Mouse (Mus musculus): Measurements from ENCODE around the gene 1700017B05Rik. TPM values are rescaled to one million over a fixed set of nuclear protein-coding genes. Genes with fewer than 3 reads are reported as not detected.
"Not testable (repeated sequence)": the region's sequence is repeated elsewhere in the genome, so short reads cannot be mapped to it uniquely, and the experiment has no call there.

1700017B05Rik gene
- total and polyA plus RNA-seq, 3 experiments, result 20.1 to 169 (median 99.3) TPM

GRCm38 (mm10) chr9:57230146-57230783 lies 32.1 kb downstream of the 1700017B05Rik start:
- no peak for TF ChIP-seq TAL1 (conservative IDR thresholded peaks at IDR 0.05; ENCODE audit: low read depth, low read length)
- TF ChIP-seq CTCF (IDR thresholded peaks at IDR 0.05; ENCODE audit: low read depth, low read length), result no peak
- no peak for TF ChIP-seq GATA1 (IDR thresholded peaks at IDR 0.05; ENCODE audit: borderline replicate concordance, low read length)
- no peak for TF ChIP-seq GATA2 (IDR thresholded peaks at IDR 0.05; ENCODE audit: borderline replicate concordance, low read depth, low read length)
- no peak for TF ChIP-seq POLR2AphosphoS5 (IDR thresholded peaks at IDR 0.05; ENCODE audit: insufficient replicate concordance, low read depth, low read length)
- no peaks in the 10 kb centered on the region for H3K9me3 ChIP-seq (replicated peaks)
- no peak overlapping the region for H3K4me3 ChIP-seq (ENCODE audit: low read depth, low read length)
- ATAC-seq (ENCODE audit: extremely low read depth, insufficient number of reproducible peaks, low FRiP score, poor library complexity, severe bottlenecking), result no peak
- no peaks in the 10 kb centered on the region for H3K27me3 ChIP-seq (ENCODE audit: insufficient read depth, low read length)
- no peaks in the 10 kb centered on the region for H3K36me3 ChIP-seq (replicated peaks)
- no peak for DNase-seq (ENCODE audit: low spot score)
- H3K4me1 ChIP-seq (ENCODE audit: insufficient read depth, low read depth, low read length), result peaks cover 60% of the 10 kb centered on the region

GRCm38 (mm10) chr9:57229726-57230125 lies 32.7 kb downstream of the 1700017B05Rik start:
- Histone ChIP-seq H3K4me1 (ENCODE audit: insufficient read depth, low read depth, low read length) (peaks cover 65% of the 10 kb centered on the region), H3K4me3 (ENCODE audit: low read depth, low read length) (no peak overlapping the region), H3K36me3 (replicated peaks) (no peaks in the 10 kb centered on the region), H3K27me3 (ENCODE audit: insufficient read depth, low read length) (no peaks in the 10 kb centered on the region), H3K9me3 (replicated peaks) (no peaks in the 10 kb centered on the region)
- TF ChIP-seq GATA1 (IDR thresholded peaks at IDR 0.05; ENCODE audit: borderline replicate concordance, low read length) (no peak), GATA2 (IDR thresholded peaks at IDR 0.05; ENCODE audit: borderline replicate concordance, low read depth, low read length) (no peak), TAL1 (conservative IDR thresholded peaks at IDR 0.05; ENCODE audit: low read depth, low read length) (no peak), POLR2AphosphoS5 (IDR thresholded peaks at IDR 0.05; ENCODE audit: insufficient replicate concordance, low read depth, low read length) (no peak), CTCF (IDR thresholded peaks at IDR 0.05; ENCODE audit: low read depth, low read length) (no peak)
- no peak for DNase-seq (ENCODE audit: low spot score)
- ATAC-seq (ENCODE audit: extremely low read depth, insufficient number of reproducible peaks, low FRiP score, poor library complexity, severe bottlenecking), result no peak

GRCm38 (mm10) chr9:57228186-57228585 lies 34.2 kb downstream of the 1700017B05Rik start:
- H3K36me3 ChIP-seq (replicated peaks), result no peaks in the 10 kb centered on the region
- H3K4me3 ChIP-seq (ENCODE audit: low read depth, low read length), result no peak overlapping the region
- TF ChIP-seq GATA2 (IDR thresholded peaks at IDR 0.05; ENCODE audit: borderline replicate concordance, low read depth, low read length) (no peak), CTCF (IDR thresholded peaks at IDR 0.05; ENCODE audit: low read depth, low read length) (no peak), GATA1 (IDR thresholded peaks at IDR 0.05; ENCODE audit: borderline replicate concordance, low read length) (no peak), POLR2AphosphoS5 (IDR thresholded peaks at IDR 0.05; ENCODE audit: insufficient replicate concordance, low read depth, low read length) (no peak), TAL1 (conservative IDR thresholded peaks at IDR 0.05; ENCODE audit: low read depth, low read length) (no peak)
- no peaks in the 10 kb centered on the region for H3K9me3 ChIP-seq (replicated peaks)
- ATAC-seq (ENCODE audit: extremely low read depth, insufficient number of reproducible peaks, low FRiP score, poor library complexity, severe bottlenecking) (no peak), DNase-seq (ENCODE audit: low spot score) (no peak)
- H3K4me1 ChIP-seq (ENCODE audit: insufficient read depth, low read depth, low read length), result peaks cover 57% of the 10 kb centered on the region
- no peaks in the 10 kb centered on the region for H3K27me3 ChIP-seq (ENCODE audit: insufficient read depth, low read length)

GRCm38 (mm10) chr9:57227203-57227602 lies 35.2 kb downstream of the 1700017B05Rik start:
- Histone ChIP-seq H3K4me1 (ENCODE audit: insufficient read depth, low read depth, low read length) (peaks cover 48% of the 10 kb centered on the region), H3K9me3 (replicated peaks) (no peaks in the 10 kb centered on the region), H3K36me3 (replicated peaks) (no peaks in the 10 kb centered on the region), H3K4me3 (ENCODE audit: low read depth, low read length) (no peak overlapping the region), H3K27me3 (ENCODE audit: insufficient read depth, low read length) (no peaks in the 10 kb centered on the region)
- ATAC-seq (ENCODE audit: extremely low read depth, insufficient number of reproducible peaks, low FRiP score, poor library complexity, severe bottlenecking) (no peak), DNase-seq (ENCODE audit: low spot score) (no peak)
- TF ChIP-seq TAL1 (conservative IDR thresholded peaks at IDR 0.05; ENCODE audit: low read depth, low read length), result no peak
- no peak for TF ChIP-seq CTCF (IDR thresholded peaks at IDR 0.05; ENCODE audit: low read depth, low read length)
- TF ChIP-seq GATA2 (IDR thresholded peaks at IDR 0.05; ENCODE audit: borderline replicate concordance, low read depth, low read length), result no peak
- no peak for TF ChIP-seq POLR2AphosphoS5 (IDR thresholded peaks at IDR 0.05; ENCODE audit: insufficient replicate concordance, low read depth, low read length)
- no peak for TF ChIP-seq GATA1 (IDR thresholded peaks at IDR 0.05; ENCODE audit: borderline replicate concordance, low read length)

- H3K36me3 ChIP-seq (replicated peaks); DNase-seq (ENCODE audit: low spot score); H3K27me3 ChIP-seq (ENCODE audit: insufficient read depth, low read length); H3K9me3 ChIP-seq (replicated peaks); H3K4me3 ChIP-seq (ENCODE audit: low read depth, low read length); ATAC-seq (ENCODE audit: extremely low read depth, insufficient number of reproducible peaks, low FRiP score, poor library complexity, severe bottlenecking): not testable (repeated sequence)
- peaks cover 43% of the 10 kb centered on the region for H3K4me1 ChIP-seq (ENCODE audit: insufficient read depth, low read depth, low read length)
These were observed 35.7 kb downstream of the 1700017B05Rik start for GRCm38 (mm10) chr9:57226628-57227122.

- H3K4me3 ChIP-seq (ENCODE audit: low read depth, low read length), result no peak overlapping the region; the same call in 1 of the 2 replicates
- H3K9me3 ChIP-seq (replicated peaks), result peaks cover 6% of the 10 kb centered on the region
- ATAC-seq (ENCODE audit: extremely low read depth, insufficient number of reproducible peaks, low FRiP score, poor library complexity, severe bottlenecking) (peak; percentile 73), DNase-seq (ENCODE audit: low spot score) (peak; percentile 46)
- no peaks in the 10 kb centered on the region for H3K36me3 ChIP-seq (replicated peaks)
- TF ChIP-seq GATA2 (IDR thresholded peaks at IDR 0.05; ENCODE audit: borderline replicate concordance, low read depth, low read length) (no peak), POLR2AphosphoS5 (IDR thresholded peaks at IDR 0.05; ENCODE audit: insufficient replicate concordance, low read depth, low read length) (no peak), TAL1 (conservative IDR thresholded peaks at IDR 0.05; ENCODE audit: low read depth, low read length) (peak; percentile 76)
- no peaks in the 10 kb centered on the region for H3K27me3 ChIP-seq (ENCODE audit: insufficient read depth, low read length)
- peaks cover 39% of the 10 kb centered on the region for H3K4me1 ChIP-seq (ENCODE audit: insufficient read depth, low read depth, low read length)
These were observed 36.4 kb downstream of the 1700017B05Rik start for GRCm38 (mm10) chr9:57225780-57226627.
